Mouse (Mus musculus) adrenal gland, adult 2 months (tissue): ENCODE data around the gene Olfr485. TPM values are rescaled to one million over a fixed set of nuclear protein-coding genes. Genes with fewer than 3 reads are reported as not detected.
"Not testable (repeated sequence)": the region's sequence is repeated elsewhere in the genome, so short reads cannot be mapped to it uniquely, and the experiment has no call there.

Source experiments
- DNase-seq: peaks from one replicate; pipeline ENCODE4 v3.0.0; 2021
- long read RNA-seq: library from polyadenylated mRNA; stranded (forward); transcript quantifications from one replicate; pipeline ENCODE4 v2.0.0, GENCODE M21; 2021
- polyA plus RNA-seq: library from polyadenylated mRNA; depleted of rRNA; stranded (reverse); fragments of >200 nt; gene quantifications from 2 replicates; pipeline ENCODE4 v1.2.3, GENCODE M21; 2012; rRNA removed
- total RNA-seq, 2 experiments: library from RNA; stranded (reverse); gene quantifications; 2 replicates each; pipeline ENCODE4 v1.2.3; 2021

Gene Olfr485
- total RNA-seq (not detected), polyA plus RNA-seq (not detected in 2 replicates)
- long read RNA-seq = 0 reads

GRCm38 (mm10) chr7:108159771-108160170 is at the start of gene Olfr485:
Olfr485 (minus strand) TSS chr7:108159871.
- DNase-seq = no peak

GRCm38 (mm10) chr7:108196938-108197337 is 37.3 kb upstream of the Olfr485 start:
- no peak for DNase-seq

- not testable (repeated sequence) for DNase-seq
Observed at GRCm38 (mm10) chr7:108196337-108196736, 36.7 kb upstream of the Olfr485 start.

- DNase-seq = not testable (repeated sequence)
Observed at GRCm38 (mm10) chr7:108192714-108193113, 33.0 kb upstream of the Olfr485 start.

GRCm38 (mm10) chr7:108191196-108191595 is 31.5 kb upstream of the Olfr485 start:
- not testable (repeated sequence) for DNase-seq

GRCm38 (mm10) chr7:108185237-108185636 is 25.6 kb upstream of the Olfr485 start:
- DNase-seq = not testable (repeated sequence)

- not testable (repeated sequence) for DNase-seq
Observed at GRCm38 (mm10) chr7:108184401-108184800, 24.7 kb upstream of the Olfr485 start.

GRCm38 (mm10) chr7:108172642-108173041 is 13.0 kb upstream of the Olfr485 start, which contains the start of gene Olfr486:
Olfr486 (minus strand) TSS chr7:108172742.
- DNase-seq = not testable (repeated sequence)

GRCm38 (mm10) chr7:108127349-108127748 is 32.3 kb downstream of the Olfr485 start, which contains the start of gene Olfr484:
Olfr484 (minus strand) TSS chr7:108127449.
- DNase-seq = no peak

- DNase-seq = no peak
Observed at GRCm38 (mm10) chr7:108121416-108121815, 38.3 kb downstream of the Olfr485 start.

- no peak for DNase-seq
Observed at GRCm38 (mm10) chr7:108120681-108121080, 39.0 kb downstream of the Olfr485 start.

Other genes with a start within 250 kb of the Olfr485 start
- gene Olfr473, start 229.4 kb downstream of the Olfr485 start, total RNA-seq = not detected
- not detected in 2 replicates for gene Olfr473, start 229.4 kb downstream of the Olfr485 start, polyA plus RNA-seq
- gene Olfr474, start 205.2 kb downstream of the Olfr485 start, total RNA-seq = not detected
- gene Olfr474, start 205.2 kb downstream of the Olfr485 start, polyA plus RNA-seq = not detected in 2 replicates
- gene Olfr476, start 195.1 kb downstream of the Olfr485 start, total RNA-seq = not detected
- not detected in 2 replicates for gene Olfr476, start 195.1 kb downstream of the Olfr485 start, polyA plus RNA-seq
- gene Olfr477, start 173.2 kb downstream of the Olfr485 start, total RNA-seq = not detected
- gene Olfr477, start 173.2 kb downstream of the Olfr485 start, polyA plus RNA-seq = not detected in 2 replicates
- gene Olfr478, start 125.9 kb downstream of the Olfr485 start, total RNA-seq = not detected
- gene Olfr478, start 125.9 kb downstream of the Olfr485 start, polyA plus RNA-seq = not detected in 2 replicates
- gene Olfr479, start 109.2 kb downstream of the Olfr485 start, total RNA-seq = not detected
- gene Olfr479, start 109.2 kb downstream of the Olfr485 start, polyA plus RNA-seq = not detected in 2 replicates
- gene Olfr480, start 92.5 kb downstream of the Olfr485 start, total RNA-seq = not detected
- gene Olfr480, start 92.5 kb downstream of the Olfr485 start, polyA plus RNA-seq = not detected in 2 replicates
- not detected for gene Olfr481, start 80.0 kb downstream of the Olfr485 start, total RNA-seq
- gene Olfr481, start 80.0 kb downstream of the Olfr485 start, polyA plus RNA-seq = not detected in 2 replicates
- gene Olfr482, start 62.3 kb downstream of the Olfr485 start, total RNA-seq = 1 to 10 TPM; 1.5 to 3.5 TPM
- gene Olfr482, start 62.3 kb downstream of the Olfr485 start, polyA plus RNA-seq = not detected in 2 replicates
- gene Olfr483, start 59.0 kb downstream of the Olfr485 start, total RNA-seq = not detected
- not detected in 2 replicates for gene Olfr483, start 59.0 kb downstream of the Olfr485 start, polyA plus RNA-seq
- not detected for gene Olfr484, start 32.4 kb downstream of the Olfr485 start, total RNA-seq
- not detected in 2 replicates for gene Olfr484, start 32.4 kb downstream of the Olfr485 start, polyA plus RNA-seq
- gene Olfr486, start 12.9 kb upstream of the Olfr485 start, total RNA-seq = not detected
- not detected in 2 replicates for gene Olfr486, start 12.9 kb upstream of the Olfr485 start, polyA plus RNA-seq
- not detected for gene Olfr487, start 54.8 kb upstream of the Olfr485 start, total RNA-seq
- gene Olfr487, start 54.8 kb upstream of the Olfr485 start, polyA plus RNA-seq = not detected in 2 replicates
- gene Olfr488, start 98.5 kb upstream of the Olfr485 start, total RNA-seq = not detected
- not detected in 2 replicates for gene Olfr488, start 98.5 kb upstream of the Olfr485 start, polyA plus RNA-seq
- not detected for gene Olfr490, start 129.1 kb upstream of the Olfr485 start, total RNA-seq
- not detected in 2 replicates for gene Olfr490, start 129.1 kb upstream of the Olfr485 start, polyA plus RNA-seq
- not detected for gene Olfr491, start 153.6 kb upstream of the Olfr485 start, total RNA-seq
- gene Olfr491, start 153.6 kb upstream of the Olfr485 start, polyA plus RNA-seq = not detected in 2 replicates
- not detected for gene Olfr492, start 163.8 kb upstream of the Olfr485 start, total RNA-seq
- gene Olfr492, start 163.8 kb upstream of the Olfr485 start, polyA plus RNA-seq = not detected in 2 replicates
- not detected for gene Olfr493, start 187.1 kb upstream of the Olfr485 start, total RNA-seq
- not detected in 2 replicates for gene Olfr493, start 187.1 kb upstream of the Olfr485 start, polyA plus RNA-seq
- gene Olfr494, start 205.5 kb upstream of the Olfr485 start, total RNA-seq = not detected
- gene Olfr494, start 205.5 kb upstream of the Olfr485 start, polyA plus RNA-seq = not detected in 2 replicates
- gene Olfr495, start 233.3 kb upstream of the Olfr485 start, total RNA-seq = not detected
- gene Olfr495, start 233.3 kb upstream of the Olfr485 start, polyA plus RNA-seq = not detected in 2 replicates